ENCODE assay signal across 18 mouse cellular contexts in genomic region chr14:27602136-27602535, GRCm38 (mm10). TPM values are rescaled to one million over a fixed set of nuclear protein-coding genes. Genes with fewer than 3 reads are reported as not detected.
A peak's percentile ranks its signal among the peaks of the same experiment; 100 is the strongest.
DNase-seq lines count a peak whose midpoint lies in the region; ATAC-seq and TF ChIP-seq lines count a peak whose summit lies in the region.
"Had no signal": no experiment of that assay in that cellular context is flagged by ENCODE, and none has a peak within 500 bp of the region (broad histone marks: within the 10 kb centered on the region; RNA-seq: fewer than 3 reads in every experiment).

No protein-coding gene starts in this region.

- no peaks in the 10 kb centered on the region for H3K27me3 ChIP-seq in midbrain, postnatal 0 days (ENCODE audit: insufficient read depth, low read length)
- no peaks in the 10 kb centered on the region for H3K27me3 ChIP-seq in midbrain, embryonic 11.5 days (ENCODE audit: control insufficient read depth, insufficient read depth, low read length)
- H3K27me3 ChIP-seq in limb, embryonic 14.5 days (ENCODE audit: control insufficient read depth, insufficient read depth, low read length): no peaks in the 10 kb centered on the region

- H3K27ac ChIP-seq in midbrain, postnatal 0 days (ENCODE audit: low read depth, low read length): no peak overlapping the region
- H3K27ac ChIP-seq in midbrain, embryonic 11.5 days (ENCODE audit: low read depth, low read length): no peak overlapping the region
- H3K27ac ChIP-seq in limb, embryonic 14.5 days (replicated peaks; ENCODE audit: low read depth, low read length): no peak overlapping the region
- H3K27ac ChIP-seq: macrophage had no signal

- no peaks in the 10 kb centered on the region for H3K36me3 ChIP-seq in midbrain, postnatal 0 days (ENCODE audit: insufficient read depth, low read length)
- H3K36me3 ChIP-seq in midbrain, embryonic 11.5 days (ENCODE audit: control insufficient read depth, insufficient read depth, low read length): no peaks in the 10 kb centered on the region
- H3K36me3 ChIP-seq in limb, embryonic 14.5 days (ENCODE audit: control insufficient read depth, insufficient read depth, low read length): no peaks in the 10 kb centered on the region

- no peak overlapping the region for H3K4me2 ChIP-seq in midbrain, postnatal 0 days (ENCODE audit: low read depth, low read length, poor library complexity, severe bottlenecking)
- no peak overlapping the region for H3K4me2 ChIP-seq in midbrain, embryonic 11.5 days
- H3K4me2 ChIP-seq in limb, embryonic 14.5 days (replicated peaks; ENCODE audit: low read depth, low read length, severe bottlenecking): no peak overlapping the region
- H3K4me2 ChIP-seq: heart, embryonic 11.5 days had no signal

- H3K4me3 ChIP-seq in midbrain, postnatal 0 days (ENCODE audit: low read depth, low read length): no peak overlapping the region
- no peak overlapping the region for H3K4me3 ChIP-seq in midbrain, embryonic 11.5 days (ENCODE audit: low read depth, low read length)
- no peak overlapping the region for H3K4me3 ChIP-seq in limb, embryonic 14.5 days (replicated peaks; ENCODE audit: low read length)

- ATAC-seq in midbrain, postnatal 0 days (ENCODE audit: low FRiP score): no peak
- ATAC-seq in midbrain, embryonic 11.5 days (ENCODE audit: low FRiP score): no peak
- no peak; the same call in 1 of the 2 replicates for ATAC-seq in limb, embryonic 14.5 days (ENCODE audit: low FRiP score, low read depth)
- no peak for ATAC-seq in CD4-positive, CD25-positive, alpha-beta regulatory T cell, adult 4 months
- ATAC-seq: forebrain, embryonic 14.5 days; midbrain, embryonic 16.5 days had no signal

- H3K9ac ChIP-seq in midbrain, postnatal 0 days (replicated peaks; ENCODE audit: low read length, poor library complexity, severe bottlenecking): no peak overlapping the region
- H3K9ac ChIP-seq in midbrain, embryonic 11.5 days (ENCODE audit: low read length): no peak overlapping the region
- H3K9ac ChIP-seq in limb, embryonic 14.5 days (ENCODE audit: low read depth, low read length, severe bottlenecking): no peak overlapping the region

- no peak for TF ChIP-seq POLR2A in limb, embryonic 14.5 days (IDR thresholded peaks at IDR 0.05; ENCODE audit: borderline replicate concordance, extremely low read depth, insufficient read depth, insufficient read length)

- WGBS in midbrain, postnatal 0 days: 64% methylated on average over 13 of the region's 13 CpGs
- 75% methylated on average over 13 of the region's 13 CpGs for WGBS in midbrain, embryonic 11.5 days
- 32% methylated on average over 13 of the region's 13 CpGs for WGBS in limb, embryonic 14.5 days

- TF ChIP-seq CTCF in midbrain, postnatal 0 days (IDR thresholded peaks at IDR 0.05): no peak

- no peaks in the 10 kb centered on the region for H3K4me1 ChIP-seq in midbrain, postnatal 0 days (ENCODE audit: insufficient read depth, low read length)
- H3K4me1 ChIP-seq in midbrain, embryonic 11.5 days (ENCODE audit: control insufficient read depth, insufficient read depth, low read length): no peaks in the 10 kb centered on the region
- no peaks in the 10 kb centered on the region for H3K4me1 ChIP-seq in limb, embryonic 14.5 days (ENCODE audit: control insufficient read depth, insufficient read depth, low read length)

- H3K9me3 ChIP-seq in midbrain, postnatal 0 days (ENCODE audit: low read length): no peaks in the 10 kb centered on the region
- no peaks in the 10 kb centered on the region for H3K9me3 ChIP-seq in midbrain, embryonic 11.5 days (ENCODE audit: control insufficient read depth, low read length)
- no peaks in the 10 kb centered on the region for H3K9me3 ChIP-seq in limb, embryonic 14.5 days (ENCODE audit: control insufficient read depth, low read length)

- peak; percentile 16 to 49 for DNase-seq in cerebellum, postnatal 25 days
- DNase-seq in cerebellum, adult 9-11 months: no peak
- peak; percentile 22 for DNase-seq in midbrain, postnatal 0 days (ENCODE audit: low spot score)
- no peak for DNase-seq in midbrain, embryonic 11.5 days (ENCODE audit: low spot score, missing footprints)
- peak; percentile 83 for DNase-seq in adrenal gland, adult 8-10 months
- peak; percentile 13 for DNase-seq in limb, embryonic 14.5 days (ENCODE audit: low spot score)
- DNase-seq in spleen, postnatal 14 days (ENCODE audit: low spot score in 2 of 2): no peak
- DNase-seq: cerebellum, adult 9-10 months; gastrocnemius, postnatal 10 days; heart, postnatal 4 days; lung, adult 18-20 months; thymus, postnatal 36 days had no signal

RNA-seq across cellular contexts. Expression of gene Erc2, which starts 20.1 kb away (rescaled TPM):
- total RNA-seq in midbrain, postnatal 0 days (2014; rRNA removed): 94.0 and 128 TPM in 2 replicates
- polyA plus RNA-seq in midbrain, postnatal 0 days (2015; fragmentation: Nextera tagmentation; extraction: Ambion mirVana): 100 and 119 TPM in 2 replicates
- polyA plus RNA-seq in midbrain, embryonic 11.5 days (2014; fragmentation: Nextera tagmentation; extraction: Ambion mirVana): 10.6 and 13.8 TPM in 2 replicates
- total RNA-seq in adrenal gland, adult 8-10 months (2022): 10 to 100 TPM in 3 of 4 experiments, 1 to 10 TPM in 1; 6.6 to 15.9 (median 11.0) TPM
- polyA plus RNA-seq in limb, embryonic 14.5 days (2012; rRNA removed): 4.3 and 4.9 TPM in 2 replicates
- polyA plus RNA-seq in limb, embryonic 14.5 days (2014; fragmentation: Nextera tagmentation; extraction: Ambion mirVana): 6.5 and 8.6 TPM in 2 replicates
- under 1 TPM in 1 of 2 experiments, not detected in 1; 0.38 TPM for polyA plus RNA-seq in CD4-positive, CD25-positive, alpha-beta regulatory T cell, adult 4 months (2017; shearing (Covaris generic))
- total RNA-seq: neutrophil, adult 5-6 weeks had no signal
- polyA plus RNA-seq: macrophage had no signal

Comparison
In these comparisons a context has a peak if more than half of its experiments do, and no peak if none do; other contexts are left out.
1. DNase-seq: peak in cerebellum, postnatal 25 days (2 of 2), midbrain, postnatal 0 days (single experiment), adrenal gland, adult 8-10 months (single experiment) and limb, embryonic 14.5 days (single experiment); none in cerebellum, adult 9-11 months (single experiment), midbrain, embryonic 11.5 days (single experiment) and spleen, postnatal 14 days (0 of 2).